Mouse (Mus musculus) myocyte (in vitro differentiated cells): ENCODE results near the gene Slc25a13. TPM values are rescaled to one million over a fixed set of nuclear protein-coding genes. Genes with fewer than 3 reads are reported as not detected.

Experiments used
- H3K27me3 ChIP-seq: one replicate; pipeline ENCODE4 v1.6.1; 2011; ENCODE audit not compliant: control insufficient read depth, insufficient read depth, insufficient read length
- H3K36me3 ChIP-seq: one replicate; pipeline ENCODE4 v1.6.1; 2011; ENCODE audit not compliant: control insufficient read depth, insufficient read depth
- H3K4me2 ChIP-seq: one replicate; pipeline ENCODE4 v1.6.1; 2011; ENCODE audit warnings: low read depth, control low read depth
- H3K4me3 ChIP-seq: one replicate; pipeline ENCODE4 v1.5.1; 2011; ENCODE audit warnings: mild to moderate bottlenecking, control low read depth, moderate library complexity
- H3K79me2 ChIP-seq: one replicate; pipeline ENCODE4 v1.6.1; 2011; ENCODE audit not compliant: control insufficient read depth, insufficient read depth
- H3ac ChIP-seq: one replicate; pipeline ENCODE4 v1.6.1; 2011; ENCODE audit not compliant: control insufficient read depth, insufficient read length
- CEBPB ChIP-seq: IDR thresholded peaks from 2 replicates; pipeline ENCODE4 v1.6.1; 2011; ENCODE audit warnings: mild to moderate bottlenecking, moderate library complexity; ENCODE audit not compliant: poor library complexity, insufficient read depth, severe bottlenecking
- E2F4 ChIP-seq: IDR thresholded peaks from one replicate; pipeline ENCODE4 v1.6.1; 2011; ENCODE audit warnings: mild to moderate bottlenecking, control low read depth, moderate library complexity; ENCODE audit not compliant: insufficient read depth
- MAX ChIP-seq: IDR thresholded peaks from one replicate; pipeline ENCODE4 v1.6.1; 2011; ENCODE audit warnings: low read depth, mild to moderate bottlenecking, control low read depth
- MYOD1 ChIP-seq, 3 experiments: IDR thresholded peaks; one replicate each; pipeline ENCODE4 v1.6.1; 2011; ENCODE audit warnings: control low read depth in 2 of 3, low read depth in 2 of 3, mild to moderate bottlenecking in 2 of 3, moderate library complexity in 1 of 3; ENCODE audit not compliant: insufficient read length in 2 of 3, control insufficient read depth in 1 of 3
- MYOG ChIP-seq, 3 experiments: IDR thresholded peaks; one replicate each; pipeline ENCODE4 v1.6.1; 2011; ENCODE audit warnings: control low read depth in 2 of 3, low read depth in 2 of 3, mild to moderate bottlenecking in 2 of 3; ENCODE audit not compliant: insufficient read length in 2 of 3, control insufficient read depth in 1 of 3, insufficient read depth in 1 of 3
- POLR2A ChIP-seq: IDR thresholded peaks from one replicate; pipeline ENCODE4 v1.6.1; 2011; ENCODE audit warnings: low read depth, mild to moderate bottlenecking, control low read depth, moderate library complexity; ENCODE audit not compliant: insufficient read length
- POLR2AphosphoS2 ChIP-seq: IDR thresholded peaks from one replicate; pipeline ENCODE4 v1.6.1; 2011; ENCODE audit warnings: low read depth, control low read depth; ENCODE audit not compliant: insufficient read length
- REST ChIP-seq: IDR thresholded peaks from one replicate; pipeline ENCODE4 v1.6.1; 2011; ENCODE audit warnings: mild to moderate bottlenecking, control low read depth, moderate library complexity; ENCODE audit not compliant: insufficient read depth, insufficient read length
- SRF ChIP-seq: IDR thresholded peaks from one replicate; pipeline ENCODE4 v1.6.1; 2011; ENCODE audit warnings: low read depth; ENCODE audit not compliant: control insufficient read depth, insufficient read length
- TCF12 ChIP-seq: IDR thresholded peaks from one replicate; pipeline ENCODE4 v1.6.1; 2011; ENCODE audit warnings: mild to moderate bottlenecking, control low read depth; ENCODE audit not compliant: poor library complexity, insufficient read depth, severe bottlenecking
- TCF3 ChIP-seq: IDR thresholded peaks from one replicate; pipeline ENCODE4 v1.6.1; 2011; ENCODE audit warnings: low read depth, control low read depth; ENCODE audit not compliant: insufficient read length
- USF1 ChIP-seq: IDR thresholded peaks from one replicate; pipeline ENCODE4 v1.6.1; 2011; ENCODE audit warnings: low read depth, mild to moderate bottlenecking, control low read depth, moderate library complexity
- polyA plus RNA-seq: library from polyadenylated mRNA; unstranded; fragments of >200 nt; fragmentation: generic; extraction: Trizol; gene quantifications from one replicate; pipeline ENCODE4 v1.2.1, GENCODE M21; 2012; ENCODE audit warnings: missing spikeins

Slc25a13 gene
- polyA plus RNA-seq, 1 experiment, result 0.42 TPM

- Histone ChIP-seq H3K4me3 (no peak overlapping the region), H3K27me3 (no peaks in the 10 kb centered on the region), H3ac (no peak overlapping the region), H3K36me3 (no peaks in the 10 kb centered on the region), H3K79me2 (no peaks in the 10 kb centered on the region), H3K4me2 (no peak overlapping the region)
- TF ChIP-seq POLR2A, result no peak
- TF ChIP-seq CEBPB, result no peak
- TF ChIP-seq MYOD1 (IDR thresholded peaks at IDR 0.05; ENCODE audit: control insufficient read depth in 1 of 3, insufficient read length in 2 of 3, low read depth in 2 of 3), result no peak
- TF ChIP-seq TCF3, result no peak
- no peak for TF ChIP-seq TCF12
- TF ChIP-seq USF1, result no peak
- TF ChIP-seq POLR2AphosphoS2, result no peak
Measured at GRCm38 (mm10) chr6:6115771-6116170, 101.2 kb downstream of the Slc25a13 start.

DNA sequence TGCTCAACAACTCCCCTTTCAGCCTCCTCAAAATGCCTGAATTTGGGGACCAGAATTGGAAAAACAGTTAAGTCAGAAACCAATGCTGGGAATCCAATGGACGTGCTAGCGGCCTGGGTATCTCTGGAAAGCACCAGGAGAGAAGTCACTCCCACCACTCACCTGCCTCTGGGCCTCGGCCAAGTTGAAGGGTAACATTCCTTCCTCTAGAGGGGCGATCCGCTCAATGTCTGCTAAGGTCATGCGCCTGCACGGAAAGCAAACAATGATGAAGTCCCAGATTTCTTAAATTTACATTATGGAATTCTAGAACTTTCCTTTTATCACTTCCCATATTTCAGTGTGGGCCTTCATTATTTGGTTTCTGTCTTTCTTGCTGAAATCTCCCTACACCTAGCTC lies 103.2 kb downstream of the Slc25a13 start:
- H3K4me3 ChIP-seq, result no peak overlapping the region
- H3K36me3 ChIP-seq, result no peaks in the 10 kb centered on the region
- H3K27me3 ChIP-seq, result no peaks in the 10 kb centered on the region

DNA sequence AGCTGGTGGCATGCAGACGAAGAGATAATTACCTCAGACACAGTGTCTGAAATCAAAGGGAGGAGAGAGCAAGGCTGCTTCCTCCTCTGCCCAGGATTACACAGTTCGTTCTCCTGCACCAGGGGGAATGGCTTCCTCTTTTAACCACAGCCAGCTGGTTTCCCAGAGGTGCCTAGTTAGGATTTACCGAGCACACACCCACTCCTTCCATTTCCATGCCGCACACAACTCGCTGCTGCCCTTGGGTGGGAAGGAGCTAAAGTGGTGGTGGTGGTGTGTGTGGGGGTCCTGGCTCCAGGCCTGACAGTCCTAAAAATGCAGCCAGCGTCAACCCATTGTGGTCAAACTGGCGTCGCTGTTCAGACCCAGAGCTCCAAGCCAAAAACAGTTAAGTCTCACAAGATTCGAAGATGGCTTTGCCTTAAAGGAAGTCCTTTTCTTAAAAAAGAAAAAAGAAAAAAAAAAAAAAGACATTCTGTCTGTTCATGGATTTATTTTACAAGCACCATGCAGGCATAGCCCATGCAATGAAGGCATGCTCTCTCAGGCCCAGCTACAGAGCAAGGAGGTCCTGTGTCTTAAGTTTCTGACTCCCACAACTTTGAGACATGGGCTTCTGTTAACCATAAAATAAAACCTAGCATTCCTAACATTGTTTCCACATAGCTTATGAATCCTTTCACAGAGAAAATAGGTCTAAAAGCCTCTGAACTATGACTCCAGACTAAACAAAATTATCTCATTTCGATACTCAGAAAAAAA lies 104.0 kb downstream of the Slc25a13 start:
- Histone ChIP-seq H3ac (no peak overlapping the region), H3K27me3 (no peaks in the 10 kb centered on the region), H3K36me3 (no peaks in the 10 kb centered on the region), H3K4me2 (no peak overlapping the region), H3K79me2 (no peaks in the 10 kb centered on the region), H3K4me3 (no peak overlapping the region)
- TF ChIP-seq E2F4, result no peak
- no peak for TF ChIP-seq MYOG (IDR thresholded peaks at IDR 0.05; ENCODE audit: control insufficient read depth in 1 of 3, insufficient read depth in 1 of 3, insufficient read length in 2 of 3, low read depth in 2 of 3)
- no peak for TF ChIP-seq TCF12
- no peak for TF ChIP-seq USF1
- no peak for TF ChIP-seq POLR2AphosphoS2
- TF ChIP-seq CEBPB, result no peak
- TF ChIP-seq REST, result no peak
- no peak for TF ChIP-seq MYOD1 (IDR thresholded peaks at IDR 0.05; ENCODE audit: control insufficient read depth in 1 of 3, insufficient read length in 2 of 3, low read depth in 2 of 3)
- TF ChIP-seq MAX, result no peak
- TF ChIP-seq SRF, result no peak
- TF ChIP-seq TCF3, result no peak
- TF ChIP-seq POLR2A, result no peak

More for the DNA sequence above, 103.2 kb downstream of the Slc25a13 start:
- TF ChIP-seq MAX (no peak), POLR2A (no peak), REST (no peak)
- Histone ChIP-seq H3K4me2 (no peak overlapping the region), H3K79me2 (no peaks in the 10 kb centered on the region), H3ac (no peak overlapping the region)

DNA sequence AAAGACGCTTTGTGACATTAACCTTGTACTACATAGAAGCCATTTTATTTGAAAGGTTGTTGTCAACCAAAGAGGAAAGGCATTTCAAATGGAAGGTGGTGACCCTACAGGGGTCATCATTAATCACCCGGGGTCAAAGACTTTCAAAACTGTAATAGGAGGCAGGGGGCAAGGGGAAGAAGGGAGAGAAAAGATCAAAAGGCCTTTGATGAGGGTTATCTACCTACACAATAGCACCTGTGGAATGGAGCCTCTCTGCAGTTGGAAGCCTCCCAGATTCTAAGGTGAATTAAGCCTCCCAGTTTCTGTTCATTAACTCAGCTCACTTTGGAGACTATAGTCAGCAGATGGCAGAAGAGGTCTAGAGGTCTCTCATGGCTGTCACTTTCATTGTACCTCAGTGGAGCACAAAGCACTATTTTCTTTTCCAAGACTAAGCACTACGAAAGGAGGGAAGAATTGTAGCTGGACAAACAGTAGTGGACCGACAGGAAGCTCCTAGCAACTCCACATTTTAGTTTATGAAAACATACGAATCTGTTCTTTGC lies 109.5 kb downstream of the Slc25a13 start:
- Histone ChIP-seq H3K27me3 (no peaks in the 10 kb centered on the region), H3K4me3 (no peak overlapping the region), H3K4me2 (no peak overlapping the region), H3ac (no peak overlapping the region), H3K79me2 (no peaks in the 10 kb centered on the region), H3K36me3 (no peaks in the 10 kb centered on the region)
- TF ChIP-seq POLR2A (no peak), USF1 (no peak), TCF12 (no peak)

DNA sequence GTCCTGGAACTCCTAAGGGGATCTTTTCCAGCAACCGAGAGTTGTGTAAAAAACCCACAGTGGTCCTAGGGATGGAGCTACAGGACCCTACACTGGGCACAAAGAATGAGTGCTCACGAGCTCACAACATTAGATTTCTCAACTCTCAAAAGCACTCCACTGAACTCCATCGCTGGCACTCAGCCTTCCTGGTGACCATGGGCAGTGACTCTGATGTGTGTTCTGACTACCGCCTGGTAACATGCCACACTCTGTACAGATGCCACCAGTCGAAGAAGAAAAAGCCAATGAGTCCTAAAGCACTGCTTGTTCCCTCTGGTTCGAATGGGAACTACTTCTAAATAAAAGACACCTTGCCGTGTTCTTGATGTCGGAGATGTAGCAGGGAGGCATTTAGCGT lies 111.4 kb downstream of the Slc25a13 start:
- Histone ChIP-seq H3K27me3 (no peaks in the 10 kb centered on the region), H3K4me3 (no peak overlapping the region), H3K4me2 (no peak overlapping the region), H3K36me3 (no peaks in the 10 kb centered on the region), H3ac (no peak overlapping the region), H3K79me2 (no peaks in the 10 kb centered on the region)
- TF ChIP-seq MAX, result no peak
- no peak for TF ChIP-seq TCF3
- TF ChIP-seq MYOD1 (IDR thresholded peaks at IDR 0.05; ENCODE audit: control insufficient read depth in 1 of 3, insufficient read length in 2 of 3, low read depth in 2 of 3), result no peak
- no peak for TF ChIP-seq POLR2AphosphoS2
